Mouse (Mus musculus) liver, postnatal 0 days (tissue): ENCODE results near the gene Oprm1.

Experiments
- CTCF ChIP-seq: sonication (generic); IDR thresholded peaks from 2 replicates; pipeline ENCODE4 v1.5.1; 2016; ENCODE audit warnings: antibody characterized with exemption, low read depth
- EP300 ChIP-seq: IDR thresholded peaks from 2 replicates; pipeline ENCODE4 v1.6.1; 2016; ENCODE audit warnings: antibody characterized with exemption, low read depth, mild to moderate bottlenecking

DNA sequence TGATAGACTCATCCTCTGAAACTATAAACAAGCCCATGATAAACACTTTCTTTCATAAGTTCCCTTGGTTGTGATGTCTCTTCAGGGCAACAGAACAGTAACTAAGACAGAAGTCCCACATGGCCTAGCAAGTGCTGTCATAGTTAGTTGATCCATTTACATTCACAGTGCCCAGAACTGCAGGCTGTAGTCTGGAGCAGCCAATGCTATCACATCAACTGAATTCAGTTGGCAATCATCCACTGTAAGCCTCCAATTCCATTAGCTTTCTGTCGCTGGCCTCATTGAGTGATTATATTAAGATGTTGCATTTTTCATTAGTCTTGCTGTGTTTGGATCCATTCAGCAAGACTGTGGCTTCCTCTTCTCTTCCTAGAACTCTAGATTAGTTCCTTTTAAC, 88.0 kb downstream of the Oprm1 start:
- TF ChIP-seq CTCF (no peak), EP300 (no peak)
